Mouse (Mus musculus) heart, embryonic 14.5 days (tissue): ENCODE measurements around the gene Gm4969. TPM values are rescaled to one million over a fixed set of nuclear protein-coding genes. Genes with fewer than 3 reads are reported as not detected.

Source experiments
- ATAC-seq: fragments of 200-750 bp; cut with Nextera tagmentation; 2 replicates; pipeline ENCODE4 v1.8.0; 2017; ENCODE audit warnings: low read depth, moderate TSS enrichment; ENCODE audit not compliant: insufficient number of reproducible peaks, insufficient read depth, low FRiP score
- H3K27ac ChIP-seq, 2 experiments: fragments of 200-500 bp in 1 of 2; fragments of 300-500 bp in 1 of 2; sonication (generic) in 1 of 2; replicated peaks in 1 of 2; 2 replicates each; pipeline ENCODE4 v1.5.1; 2012 to 2014; ENCODE audit warnings: low read depth in 2 of 2, low read length in 2 of 2, control low read depth in 1 of 2, mild to moderate bottlenecking in 1 of 2, mixed read lengths in 1 of 2; ENCODE audit not compliant: control insufficient read depth in 1 of 2, insufficient read depth in 1 of 2
- H3K27me3 ChIP-seq: fragments of 300-500 bp; sonication (generic); 2 replicates; pipeline ENCODE4 v1.6.1; 2014; ENCODE audit warnings: mild to moderate bottlenecking, low read length, control low read depth; ENCODE audit not compliant: control insufficient read depth, insufficient read depth
- H3K36me3 ChIP-seq: fragments of 300-500 bp; sonication (generic); 2 replicates; pipeline ENCODE4 v1.6.1; 2014; ENCODE audit warnings: mild to moderate bottlenecking, control low read depth, low read length, mixed read lengths; ENCODE audit not compliant: control insufficient read depth, insufficient read depth
- H3K4me1 ChIP-seq, 2 experiments: fragments of 200-500 bp in 1 of 2; fragments of 300-500 bp in 1 of 2; sonication (generic) in 1 of 2; 2 replicates each; pipeline ENCODE4 v1.6.1; 2012 to 2014; ENCODE audit warnings: low read length in 2 of 2, control low read depth in 1 of 2, mixed read lengths in 1 of 2; ENCODE audit not compliant: control insufficient read depth in 2 of 2, insufficient read depth in 2 of 2
- H3K4me2 ChIP-seq: fragments of 300-500 bp; sonication (generic); 2 replicates; pipeline ENCODE4 v1.6.1; 2014; ENCODE audit warnings: mild to moderate bottlenecking, low read length
- H3K4me3 ChIP-seq, 2 experiments: fragments of 200-500 bp in 1 of 2; fragments of 300-500 bp in 1 of 2; sonication (generic) in 1 of 2; 2 replicates each; pipeline ENCODE4 v1.5.1; 2012 to 2014; ENCODE audit warnings: low read length in 2 of 2, mild to moderate bottlenecking in 2 of 2, control low read depth in 1 of 2, low read depth in 1 of 2, moderate library complexity in 1 of 2; ENCODE audit not compliant: control insufficient read depth in 1 of 2, insufficient read depth in 1 of 2
- H3K9ac ChIP-seq: fragments of 300-500 bp; sonication (generic); 2 replicates; pipeline ENCODE4 v1.6.1; 2014; ENCODE audit warnings: mild to moderate bottlenecking, low read length
- H3K9me3 ChIP-seq: fragments of 300-500 bp; sonication (generic); 2 replicates; pipeline ENCODE4 v1.6.1; 2016; ENCODE audit warnings: low read length, control low read depth; ENCODE audit not compliant: control insufficient read depth
- WGBS: fragments of 180-500 bp; shearing (Covaris S2); extraction: QIAGEN DNeasy Blood & Tissue Kit; methylation state at CpG from one replicate; pipeline ENCODE4 v1.1.7; 2014; 5-methylcytosine and 5-hydroxymethylcytosine counted together
- polyA plus RNA-seq: library from polyadenylated mRNA; unstranded; fragments of >200 nt; fragmentation: Nextera tagmentation; extraction: Ambion mirVana; gene quantifications from 2 replicates; pipeline ENCODE4 v1.2.1, GENCODE M21; 2014

Gm4969 gene
- polyA plus RNA-seq, 1 experiment from 2014 or later = 1.2 TPM

GRCm38 (mm10) chr7:19078732-19079131, 39.4 kb downstream of the Gm4969 start:
- ATAC-seq = no peak
- Histone ChIP-seq H3K9ac (no peak overlapping the region), H3K4me3 (no peak overlapping the region), H3K36me3 (peaks cover 53% of the 10 kb centered on the region), H3K9me3 (no peaks in the 10 kb centered on the region), H3K27ac (no peak overlapping the region), H3K4me1 (peaks cover 24 to 46% of the 10 kb centered on the region in 2 experiments), H3K4me2 (no peak overlapping the region), H3K27me3 (no peaks in the 10 kb centered on the region)
- WGBS = 86% methylated on average over 3 of the region's 3 CpGs

- 76% methylated on average over 14 of the region's 14 CpGs for WGBS
- Histone ChIP-seq H3K4me1 (peaks cover 19 to 36% of the 10 kb centered on the region in 2 experiments), H3K27ac (peak overlapping the region in 1 of 2 experiments; percentile 91; a peak in 1 of 4 replicates), H3K27me3 (no peaks in the 10 kb centered on the region), H3K9ac (peak overlapping the region; percentile 99), H3K36me3 (peaks cover 50% of the 10 kb centered on the region), H3K4me3 (peak overlapping the region; percentile 4 to 84; a peak in 2 of 4 replicates), H3K9me3 (no peaks in the 10 kb centered on the region), H3K4me2 (peak overlapping the region; percentile 92)
- ATAC-seq = no peak
Observed at GRCm38 (mm10) chr7:19077761-19078160, 40.4 kb downstream of the Gm4969 start.

- Histone ChIP-seq H3K9me3 (no peaks in the 10 kb centered on the region), H3K36me3 (peaks cover 38% of the 10 kb centered on the region), H3K4me3 (peak overlapping the region; percentile 81 to 84), H3K4me2 (peak overlapping the region; percentile 92), H3K4me1 (peaks cover 13 to 27% of the 10 kb centered on the region in 2 experiments), H3K9ac (peak overlapping the region; percentile 99), H3K27ac (peak overlapping the region; percentile 69 to 91), H3K27me3 (no peaks in the 10 kb centered on the region)
- ATAC-seq = no peak
- under 1% methylated on average over 21 of the region's 22 CpGs for WGBS
Observed at GRCm38 (mm10) chr7:19076586-19076991, 41.6 kb downstream of the Gm4969 start.

DNA sequence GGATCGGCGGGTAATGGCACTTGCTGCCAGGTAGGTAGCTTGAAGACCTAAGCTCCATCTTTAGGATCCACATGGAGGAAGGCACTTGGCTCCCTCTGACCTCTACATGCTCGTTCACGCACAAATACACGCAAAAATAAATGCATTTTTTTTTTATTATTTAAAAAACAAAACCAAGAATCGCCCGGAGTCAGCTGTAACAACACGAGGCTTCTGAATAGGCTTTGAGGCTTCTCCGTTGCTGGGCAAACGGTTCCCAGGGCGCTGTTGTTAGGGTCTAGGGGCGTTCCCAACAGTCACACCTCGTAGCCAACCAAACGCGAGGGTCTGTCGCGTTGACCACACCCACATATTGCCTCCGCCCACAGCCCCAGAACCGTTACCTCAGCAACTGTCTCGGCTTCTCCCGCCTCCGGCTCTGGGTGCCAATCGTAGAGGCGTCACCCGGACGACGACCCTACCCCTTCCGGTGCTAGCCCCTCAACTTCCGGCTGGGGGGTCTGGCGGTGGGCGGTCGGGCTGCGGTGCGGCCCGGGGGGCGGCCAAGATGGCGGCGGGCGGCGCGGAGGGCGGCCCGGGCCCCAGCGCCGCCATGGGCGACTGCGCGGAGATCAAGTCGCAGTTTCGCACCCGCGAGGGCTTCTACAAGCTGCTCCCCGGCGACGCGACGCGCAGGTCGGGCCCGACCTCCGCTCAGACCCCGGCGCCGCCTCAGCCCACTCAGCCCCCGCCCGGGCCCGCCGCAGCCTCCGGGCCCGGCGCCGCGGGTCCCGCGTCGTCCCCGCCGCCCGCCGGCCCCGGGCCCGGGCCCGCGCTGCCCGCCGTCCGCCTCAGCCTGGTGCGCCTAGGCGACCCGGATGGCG, 42.2 kb downstream of the Gm4969 start, which contains the start of gene Dmwd:
Dmwd (plus strand) TSS at position 505 of the 863 bp plus-strand sequence.
- Histone ChIP-seq H3K27me3 (no peaks in the 10 kb centered on the region), H3K4me1 (peaks cover 13 to 27% of the 10 kb centered on the region in 2 experiments), H3K36me3 (peaks cover 32% of the 10 kb centered on the region), H3K9ac (peak within 1 kb of the TSS; percentile 99), H3K27ac (peak within 1 kb of the TSS; percentile 69 to 91), H3K4me3 (peak within 1 kb of the TSS; percentile 81 to 84), H3K9me3 (no peaks in the 10 kb centered on the region), H3K4me2 (peak within 1 kb of the TSS; percentile 92)
- ATAC-seq = peak; percentile 97
- WGBS = 1% methylated on average over 74 of the region's 91 CpGs

DNA sequence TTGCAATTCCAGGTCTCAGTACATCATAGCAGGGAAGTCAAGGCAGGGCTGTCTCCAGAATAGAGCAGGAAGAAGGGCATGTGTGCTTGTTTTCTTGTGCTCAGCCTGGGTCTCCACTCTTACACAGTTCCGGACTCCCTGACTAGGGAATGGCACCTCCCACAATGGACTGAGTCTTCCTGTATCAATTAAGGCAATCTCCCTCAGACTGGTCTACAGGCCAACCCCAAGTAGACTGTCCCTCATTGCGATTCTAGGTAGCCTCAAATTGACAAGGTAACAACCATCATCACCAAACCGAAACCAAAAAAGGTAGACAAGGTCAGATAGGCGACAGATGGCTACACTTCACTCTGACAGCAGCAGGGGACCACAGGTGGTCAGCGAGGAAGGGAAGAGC, 42.9 kb downstream of the Gm4969 start:
- ATAC-seq = no peak
- Histone ChIP-seq H3K27me3 (no peaks in the 10 kb centered on the region), H3K9me3 (no peaks in the 10 kb centered on the region), H3K4me2 (peak overlapping the region; percentile 92), H3K27ac (no peak overlapping the region), H3K9ac (peak overlapping the region; percentile 54), H3K36me3 (peaks cover 25% of the 10 kb centered on the region), H3K4me3 (peak overlapping the region; percentile 26 to 84), H3K4me1 (peaks cover 13 to 27% of the 10 kb centered on the region in 2 experiments)
- WGBS = 57% methylated on average over 5 of the region's 5 CpGs

- Histone ChIP-seq H3K27me3 (no peaks in the 10 kb centered on the region), H3K4me3 (no peak overlapping the region), H3K4me2 (no peak overlapping the region), H3K36me3 (peaks cover 17% of the 10 kb centered on the region), H3K4me1 (peaks cover 13 to 24% of the 10 kb centered on the region in 2 experiments), H3K27ac (no peak overlapping the region), H3K9ac (no peak overlapping the region), H3K9me3 (no peaks in the 10 kb centered on the region)
- ATAC-seq = no peak
- 87% methylated on average over 6 of the region's 6 CpGs for WGBS
Observed at GRCm38 (mm10) chr7:19074494-19074893, 43.7 kb downstream of the Gm4969 start.

DNA sequence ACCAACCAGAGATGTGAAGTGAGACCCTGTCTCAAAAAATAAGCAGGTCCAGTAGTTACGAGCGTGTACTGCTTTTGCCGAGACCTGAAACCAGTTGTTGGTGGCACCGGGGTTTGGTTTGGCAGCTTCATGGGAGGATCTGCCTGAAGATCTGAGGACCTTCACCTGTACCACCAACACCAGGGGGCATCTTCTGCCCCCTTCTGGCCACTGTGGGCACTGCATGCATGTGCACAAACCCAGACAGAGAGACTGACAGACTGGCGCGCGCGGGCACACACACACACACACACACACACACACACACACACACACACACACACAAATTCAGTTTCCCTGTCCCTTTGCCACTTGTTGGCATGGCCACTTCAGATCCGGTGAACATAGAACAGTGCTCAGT, 44.7 kb downstream of the Gm4969 start:
- Histone ChIP-seq H3K4me2 (no peak overlapping the region), H3K4me1 (peaks cover 13 to 22% of the 10 kb centered on the region in 2 experiments), H3K36me3 (peaks cover 7% of the 10 kb centered on the region), H3K9me3 (no peaks in the 10 kb centered on the region), H3K4me3 (no peak overlapping the region), H3K9ac (no peak overlapping the region), H3K27me3 (no peaks in the 10 kb centered on the region), H3K27ac (no peak overlapping the region)
- ATAC-seq = no peak
- 75% methylated on average over 9 of the region's 9 CpGs for WGBS
